Mouse (Mus musculus) thymus, postnatal 10 days (tissue): ENCODE measurements around the gene Syn1.

Experiments used
- DNase-seq, 2 experiments: peaks; one replicate each; pipeline ENCODE4 v3.0.0; 2021; ENCODE audit warnings: low spot score in 2 of 2

Gene Syn1

DNA sequence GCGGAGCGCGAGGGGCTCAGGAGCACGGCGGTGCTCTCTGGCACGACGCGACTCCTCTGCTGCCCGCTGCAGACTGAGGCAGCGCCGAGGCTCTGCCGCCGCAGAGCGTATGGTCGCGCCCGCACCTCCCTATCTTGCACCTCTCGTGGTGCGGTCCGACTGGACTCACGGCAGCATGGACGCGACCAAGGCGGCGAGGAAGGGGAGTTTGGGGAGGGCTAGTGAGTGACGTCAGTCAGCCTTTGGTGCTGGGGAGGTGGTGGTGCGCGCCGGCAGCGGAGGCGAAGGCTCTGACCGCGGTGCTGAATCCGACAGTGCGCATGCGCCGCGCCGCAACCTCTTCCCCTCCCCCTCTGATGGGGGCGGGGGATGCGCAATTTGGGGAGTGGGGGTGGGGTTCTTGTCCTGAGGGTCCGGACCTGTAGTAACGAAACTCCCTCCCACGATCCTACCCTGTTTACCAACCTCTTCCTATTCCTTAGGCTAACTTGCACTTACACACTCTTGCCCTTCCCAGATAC lies at the start of gene Syn1:
TSS of gene Syn1 (minus strand) at position 161 of the 521 bp plus-strand sequence.
- DNase-seq: peak; percentile 44 to 53

DNA sequence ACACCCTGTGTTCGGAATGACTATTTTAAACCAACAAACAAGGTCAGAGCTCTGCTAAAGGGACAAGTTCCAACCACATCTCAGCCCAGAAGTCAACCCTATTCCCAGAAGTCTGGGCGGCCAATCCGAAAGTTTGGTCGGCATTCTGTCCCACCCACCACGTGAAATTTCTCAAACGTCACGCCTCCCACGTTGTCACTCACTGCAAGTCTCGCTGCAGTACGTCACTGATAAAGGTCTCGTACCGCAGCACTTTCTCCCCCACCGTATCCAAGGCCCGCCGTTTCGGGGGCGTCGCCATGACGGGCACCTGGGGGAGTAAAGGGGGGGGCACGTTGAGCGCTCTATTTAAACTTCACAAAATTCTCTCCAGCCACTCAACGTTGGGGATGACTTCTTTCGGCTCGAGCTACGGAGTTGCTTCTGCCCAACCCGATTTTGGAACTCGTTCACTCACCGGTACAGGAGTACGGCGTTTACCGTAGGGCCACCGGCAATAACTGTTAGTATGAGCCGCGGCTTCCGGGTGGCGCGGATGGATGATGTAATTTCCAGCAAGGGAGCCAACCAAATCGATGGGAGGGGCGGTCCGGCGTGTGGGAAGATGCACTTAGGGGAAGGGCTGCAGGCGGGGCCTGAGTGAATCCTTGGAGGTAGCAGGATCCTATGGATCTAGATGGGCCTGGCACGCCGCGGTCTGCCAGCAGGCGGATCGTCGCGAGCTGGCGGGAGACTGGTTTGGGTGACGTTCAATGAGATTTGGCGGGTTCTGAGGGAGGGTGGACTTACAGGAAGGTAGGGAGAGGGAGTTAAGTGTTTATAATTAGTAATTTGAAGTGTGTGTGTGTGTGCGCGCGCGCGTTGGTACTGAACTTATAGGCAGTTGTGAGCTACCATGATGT lies 40.9 kb upstream of the Syn1 start, which contains the start of gene Uxt:
TSS of gene Uxt (minus strand) at position 541 of the 902 bp plus-strand sequence.
- peak; percentile 74 to 78 for DNase-seq

DNA sequence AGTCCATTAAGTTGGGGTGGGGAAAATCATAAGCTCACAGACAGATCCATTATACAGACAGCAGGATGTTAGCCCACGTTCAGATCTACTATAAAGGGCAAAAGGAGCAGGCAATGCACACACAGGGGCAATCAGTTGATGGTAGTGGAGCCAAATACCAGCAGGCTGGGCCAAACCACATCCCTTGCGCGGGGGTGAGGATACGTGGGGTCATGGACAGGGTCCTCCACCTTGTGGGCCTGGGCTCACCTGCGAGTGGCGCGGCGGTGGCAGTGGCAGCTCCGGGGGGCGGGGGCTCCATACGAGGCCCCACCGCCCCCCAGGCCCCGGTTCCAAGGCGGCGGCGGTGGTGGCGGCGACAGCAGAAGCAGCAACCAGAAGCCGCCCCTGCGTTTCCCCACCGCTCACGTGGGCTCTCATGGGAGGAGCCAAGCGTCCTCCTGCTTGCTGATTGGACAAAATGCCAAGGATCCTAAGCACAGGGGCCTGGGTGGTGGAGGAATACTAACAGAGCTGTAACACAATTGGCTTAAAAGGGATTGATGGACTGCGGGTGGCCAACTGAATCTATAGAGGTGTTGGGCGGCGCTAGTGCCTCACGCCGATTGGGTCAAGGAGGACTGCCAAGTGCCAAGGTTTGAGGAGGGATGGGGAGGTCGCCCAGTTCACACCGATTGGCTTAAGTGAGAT lies 29.5 kb upstream of the Syn1 start, which contains the start of gene Elk1:
TSS of gene Elk1 (minus strand) at position 418 of the 690 bp plus-strand sequence.
- DNase-seq: peak; percentile 71

DNA sequence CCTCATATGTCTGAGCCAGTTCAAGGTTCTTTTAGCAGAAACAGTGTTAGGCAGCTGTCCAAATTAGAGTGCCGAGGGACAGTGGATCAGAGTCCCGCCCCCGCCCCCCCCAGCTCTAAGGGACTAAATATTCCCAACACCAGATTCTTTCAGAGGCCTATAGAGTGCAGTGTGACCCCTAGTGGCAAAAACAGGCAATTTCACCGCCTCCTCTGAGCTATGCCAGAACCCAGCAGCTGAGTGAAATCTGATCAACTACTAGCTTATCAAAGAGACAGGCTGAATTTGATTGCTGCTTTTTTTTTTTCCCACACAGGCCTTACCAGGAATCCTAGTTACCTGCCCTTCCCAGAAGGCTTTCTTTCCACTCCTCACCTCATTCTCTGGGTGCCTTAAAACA lies 25.3 kb upstream of the Syn1 start:
- DNase-seq: peak in 1 of 2 experiments; percentile 22

DNA sequence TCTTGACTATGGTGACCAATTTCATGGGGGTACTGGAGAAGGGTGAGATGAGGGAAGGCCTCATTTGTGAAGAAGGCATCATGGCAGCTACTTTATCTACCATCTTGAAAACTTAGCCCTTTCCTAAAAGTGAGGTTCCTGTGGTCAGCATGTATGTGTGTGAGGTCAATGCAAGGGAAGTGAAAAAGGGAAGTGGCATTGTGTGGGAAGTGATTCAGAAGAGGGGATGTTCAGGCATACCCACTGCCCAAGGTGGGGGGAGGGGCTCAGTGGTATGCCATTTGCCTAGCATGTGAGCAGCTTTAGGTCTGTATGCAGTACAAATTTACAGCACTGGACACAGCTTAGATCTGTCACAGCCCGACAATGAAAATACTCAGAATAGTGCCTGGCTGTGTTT lies 11.2 kb upstream of the Syn1 start:
- no peak for DNase-seq

DNA sequence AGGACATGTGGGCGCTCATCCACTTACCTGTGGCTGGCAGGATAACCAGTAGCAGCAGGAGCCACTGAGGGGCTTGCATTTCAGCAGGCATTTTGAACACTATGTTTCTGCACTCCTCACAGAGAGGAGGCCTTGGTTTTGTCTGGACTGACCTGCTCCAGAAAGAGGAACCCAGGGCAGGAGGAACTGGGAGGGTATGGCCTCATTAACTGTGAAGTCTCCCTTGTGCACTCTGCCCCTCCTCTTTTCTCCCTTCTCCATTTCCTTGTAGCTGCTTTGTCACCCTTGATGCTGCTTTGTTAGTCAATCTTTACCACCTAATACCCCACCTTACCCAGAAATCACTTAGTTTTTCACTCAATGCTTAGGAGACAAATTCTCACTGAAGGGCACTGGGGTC lies 10.6 kb upstream of the Syn1 start, which contains the start of gene Cfp:
TSS of gene Cfp (minus strand) at position 192 of the 400 bp plus-strand sequence.
- no peak for DNase-seq

DNA sequence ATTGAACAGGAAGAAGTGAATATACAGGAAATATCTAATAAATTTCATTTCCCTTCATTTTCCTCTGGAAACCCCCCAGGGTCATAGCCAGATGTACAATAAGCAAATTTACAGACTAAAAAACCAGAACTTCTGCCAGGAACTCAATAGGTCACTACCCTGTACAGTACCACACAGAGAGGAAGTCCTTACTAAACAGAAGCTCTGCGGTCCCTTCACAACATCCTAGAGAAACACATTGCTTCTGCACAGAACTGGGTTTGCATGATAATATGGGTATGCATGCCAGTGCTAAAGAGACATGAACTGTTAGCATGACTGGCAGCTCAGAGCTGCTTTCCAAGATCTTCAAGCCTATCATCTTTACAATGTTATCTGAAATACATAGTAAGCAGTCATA lies 9.1 kb upstream of the Syn1 start:
- no peak for DNase-seq

DNA sequence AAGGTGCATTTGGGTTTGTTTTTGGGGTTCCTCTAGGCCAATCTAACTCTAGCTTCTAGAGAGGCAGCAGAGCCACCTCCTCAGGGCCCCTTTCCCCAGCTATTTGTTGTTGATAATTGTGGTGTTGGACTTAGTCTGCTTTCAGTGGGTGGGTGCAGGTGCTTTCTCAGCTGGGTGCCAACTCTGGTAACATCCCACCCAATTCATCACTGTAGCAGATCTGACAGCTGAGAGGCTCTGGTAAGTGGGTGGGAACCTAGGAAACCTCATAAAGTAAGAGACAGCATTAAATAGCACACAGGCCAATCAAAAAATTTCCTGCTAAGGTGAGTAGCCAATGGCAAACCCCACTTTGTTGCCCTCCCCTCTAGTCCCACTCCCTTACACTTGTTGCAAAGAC lies 4.2 kb upstream of the Syn1 start:
- DNase-seq: no peak

DNA sequence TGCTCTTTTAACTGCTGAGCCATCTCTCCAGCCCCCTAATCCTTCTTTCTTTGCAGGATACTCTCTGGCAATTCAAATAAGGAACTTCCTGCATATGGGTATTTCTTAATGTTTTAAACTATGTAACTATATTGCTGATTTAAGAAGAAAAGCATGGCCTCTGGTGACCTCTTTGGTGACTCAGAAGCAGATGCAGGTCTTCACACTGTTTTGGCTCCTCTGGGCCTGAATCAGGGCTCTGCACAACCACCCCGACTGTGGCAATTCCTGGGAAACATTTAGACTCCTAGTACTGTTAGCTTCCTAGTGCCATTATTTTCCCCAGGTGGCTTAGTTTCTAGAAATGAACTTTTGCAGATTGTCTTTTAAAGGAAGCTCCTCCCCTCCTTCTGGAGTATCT lies 2.7 kb upstream of the Syn1 start:
- no peak for DNase-seq

DNA sequence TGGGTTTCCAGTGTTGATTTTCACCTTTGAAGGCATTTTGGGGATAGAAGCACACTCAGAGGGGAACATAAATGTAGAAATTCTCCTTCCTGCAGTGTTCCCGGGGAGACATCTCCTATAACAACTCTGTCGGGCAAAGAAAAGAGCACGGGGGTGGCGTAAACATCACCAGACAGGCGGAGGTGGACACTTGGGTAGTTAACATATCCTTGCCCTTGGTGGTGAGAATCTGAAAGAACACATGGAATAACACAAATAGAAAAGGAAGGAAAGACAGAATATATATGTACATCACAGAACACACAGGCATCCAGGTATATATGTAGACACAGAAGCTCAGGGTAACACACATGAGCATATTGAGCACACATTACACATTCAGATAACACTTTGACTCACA lies 562 bp upstream of the Syn1 start:
- DNase-seq: no peak

DNA sequence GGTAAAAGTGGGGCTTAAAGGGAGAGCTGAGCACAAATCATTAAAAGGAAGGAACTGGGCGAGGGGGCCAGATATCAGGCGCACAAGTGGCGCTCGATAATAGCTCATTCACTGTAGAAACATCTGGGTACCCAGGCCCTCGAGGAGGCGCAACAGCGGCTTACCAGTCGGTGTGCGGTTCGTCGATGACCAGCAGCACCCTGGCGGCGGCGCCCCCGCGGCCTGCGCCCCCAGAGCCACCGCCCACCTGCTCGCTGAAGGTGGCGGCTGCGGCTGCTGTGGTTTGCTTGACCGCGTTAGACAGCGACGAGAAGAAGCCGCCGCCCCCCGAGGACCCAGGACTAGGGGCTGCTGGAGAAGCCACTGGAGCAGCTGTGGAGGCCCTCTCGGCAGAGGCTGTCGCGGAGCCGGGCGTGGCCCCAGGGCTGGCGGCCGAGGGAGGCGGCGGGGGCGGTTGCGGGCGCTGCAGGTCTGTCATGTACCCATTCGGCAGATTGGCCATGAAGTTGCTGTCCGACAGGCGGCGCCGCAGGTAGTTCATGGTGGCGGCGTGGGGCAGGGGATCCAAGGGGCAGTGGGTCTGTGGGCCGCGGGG lies 458 bp downstream of the Syn1 start:
- peak in 1 of 2 experiments; percentile 2 for DNase-seq

DNA sequence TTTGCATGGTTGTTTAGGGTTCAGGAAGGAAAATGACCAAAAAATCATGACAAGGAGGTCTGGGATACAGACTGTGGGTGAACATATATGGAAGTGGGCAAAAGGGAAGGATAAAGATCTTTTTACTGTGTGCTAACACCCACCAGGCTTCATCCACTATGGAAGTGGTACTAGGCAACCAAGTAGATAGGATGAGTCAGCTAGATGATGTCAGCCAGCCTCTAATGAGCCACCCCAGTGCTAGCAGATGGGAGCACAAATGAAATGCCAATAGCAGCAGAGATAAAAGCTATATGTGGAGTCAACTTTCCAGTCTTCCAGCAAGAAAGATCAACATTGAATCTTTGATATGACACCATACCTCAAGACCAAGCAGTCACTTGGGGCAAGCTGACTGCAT lies 5.7 kb downstream of the Syn1 start:
- DNase-seq: no peak

DNA sequence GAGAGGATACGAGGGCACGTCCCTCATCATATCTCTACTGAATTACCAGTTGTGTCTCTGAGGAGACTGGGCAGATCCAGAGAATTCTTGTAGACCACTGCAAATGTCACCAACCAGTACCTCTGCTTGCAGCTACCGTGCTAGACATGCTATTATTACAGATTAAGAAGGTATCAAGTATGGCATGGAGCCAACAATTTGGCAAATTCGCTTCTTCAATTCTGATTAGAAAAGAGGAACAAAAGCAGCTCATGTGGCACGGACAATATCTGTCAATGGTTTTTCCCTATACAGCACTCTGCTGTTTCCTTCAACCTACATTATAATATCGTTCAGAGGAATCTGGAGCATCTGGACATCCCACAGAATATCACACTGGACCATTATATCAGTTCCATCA lies 7.1 kb downstream of the Syn1 start:
- DNase-seq: no peak

DNA sequence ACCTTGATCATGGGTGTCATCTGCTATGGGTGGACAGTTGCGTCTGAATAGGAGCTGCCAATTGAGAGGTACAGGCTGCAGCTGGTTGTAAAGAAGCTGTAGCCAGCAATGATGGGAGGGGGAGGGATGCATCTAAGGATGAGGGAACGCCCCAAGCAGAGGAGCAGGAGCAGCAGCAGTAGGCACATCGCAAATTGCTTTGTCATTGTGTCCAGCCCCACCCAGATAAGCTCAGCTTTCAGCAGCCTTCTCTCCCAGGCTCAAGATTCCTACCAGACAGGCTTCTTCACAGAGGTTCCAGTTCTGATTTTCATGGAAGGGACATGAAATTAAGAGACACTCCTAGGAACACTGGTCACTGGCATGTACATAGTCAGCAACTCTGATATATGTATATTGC lies 10.7 kb downstream of the Syn1 start:
- DNase-seq: no peak

DNA sequence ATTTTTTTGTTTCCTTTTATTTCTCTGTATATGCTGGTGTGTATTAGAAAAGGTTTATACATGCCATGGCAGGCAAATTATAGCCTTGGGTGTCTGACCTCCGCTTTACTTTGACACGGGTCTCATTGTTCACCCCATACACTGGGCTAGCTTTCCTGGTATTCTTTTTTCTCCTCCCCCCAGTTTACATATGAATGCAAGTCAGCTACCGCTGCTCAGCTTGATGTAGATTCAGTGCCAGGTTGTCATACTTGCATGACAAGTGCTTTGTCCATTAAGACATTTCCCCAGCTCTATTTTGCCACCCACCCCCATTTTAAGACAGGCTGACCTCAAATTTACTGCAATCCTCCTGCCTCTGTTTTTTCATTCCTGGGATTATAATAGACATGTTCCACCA lies 45.6 kb downstream of the Syn1 start:
- no peak for DNase-seq

DNA sequence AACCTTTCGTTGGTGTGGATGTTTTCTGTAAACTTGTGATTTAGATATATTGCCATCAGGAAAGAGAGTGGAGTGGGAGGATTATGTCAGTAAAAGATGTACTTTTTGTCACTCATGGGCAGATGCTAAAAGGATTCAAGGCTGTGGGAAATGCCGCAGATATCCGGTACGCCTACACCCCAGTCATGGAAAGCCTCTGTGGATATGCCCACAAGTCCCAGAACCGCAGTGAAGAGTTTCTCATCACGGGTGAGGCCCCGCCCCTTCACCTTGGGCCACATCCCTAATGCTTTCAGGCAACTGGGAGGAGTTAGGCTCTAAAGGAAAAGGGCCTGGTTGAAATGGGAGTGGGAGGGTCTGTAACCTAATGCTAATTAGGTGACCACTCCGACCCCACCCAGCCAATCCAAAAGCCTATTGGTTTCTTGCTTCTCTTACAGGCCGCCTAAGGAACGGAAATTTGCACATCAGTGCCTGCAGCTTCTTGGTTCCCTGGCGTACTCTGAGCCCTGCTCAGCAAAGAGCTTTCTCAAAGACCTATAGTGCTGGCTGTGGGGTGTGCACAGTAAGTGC lies 47.8 kb downstream of the Syn1 start:
- DNase-seq: no peak

DNA sequence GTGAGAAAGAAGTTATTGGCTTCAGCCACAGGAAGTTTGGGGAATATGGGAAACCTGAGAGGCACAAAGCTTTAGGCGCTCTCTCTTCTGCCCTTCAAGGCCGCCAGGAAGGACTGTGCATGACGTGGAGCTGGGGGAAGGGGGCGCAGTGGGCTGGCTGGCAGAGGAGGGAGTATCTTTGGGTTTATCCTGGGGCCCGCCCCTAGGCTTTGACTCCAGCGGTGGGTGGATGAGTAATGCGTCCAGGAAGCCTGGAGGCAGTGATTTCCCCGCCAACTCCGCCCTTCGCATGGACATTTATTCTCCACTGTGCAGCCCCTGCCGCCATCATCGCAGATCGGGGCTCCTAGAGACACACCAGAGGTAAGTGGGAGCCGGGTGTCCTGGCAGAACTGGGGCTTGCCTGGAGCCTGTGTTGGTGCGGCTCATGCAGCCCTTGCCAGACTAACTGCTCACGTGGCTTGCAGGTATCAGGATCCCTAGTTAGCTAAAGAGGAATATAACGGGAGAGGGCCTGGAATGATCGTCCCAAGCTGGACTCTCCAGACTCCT lies 50.8 kb downstream of the Syn1 start, which contains the start of gene Timp1:
TSS of gene Timp1 (plus strand) at position 205 of the 552 bp plus-strand sequence.
- no peak for DNase-seq

DNA sequence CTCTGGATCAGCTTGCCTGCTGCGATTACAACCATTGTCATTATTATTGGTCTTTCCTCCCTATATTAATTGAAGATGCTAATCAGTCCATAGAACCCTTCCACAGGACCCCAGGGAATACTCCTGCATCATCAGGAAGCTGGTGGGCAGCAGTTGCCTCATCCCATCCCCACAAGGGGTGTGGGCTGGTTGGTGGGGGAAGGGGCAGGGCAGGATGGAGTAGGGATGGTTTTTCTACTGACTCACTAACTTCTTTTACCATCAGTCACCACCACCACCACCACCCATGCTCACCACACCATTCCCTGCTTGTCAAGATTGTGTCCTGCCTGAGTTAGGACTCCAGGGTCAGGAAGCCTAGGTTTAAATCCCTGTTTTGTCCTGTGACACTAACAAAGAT lies 51.6 kb downstream of the Syn1 start:
- DNase-seq: no peak

DNA sequence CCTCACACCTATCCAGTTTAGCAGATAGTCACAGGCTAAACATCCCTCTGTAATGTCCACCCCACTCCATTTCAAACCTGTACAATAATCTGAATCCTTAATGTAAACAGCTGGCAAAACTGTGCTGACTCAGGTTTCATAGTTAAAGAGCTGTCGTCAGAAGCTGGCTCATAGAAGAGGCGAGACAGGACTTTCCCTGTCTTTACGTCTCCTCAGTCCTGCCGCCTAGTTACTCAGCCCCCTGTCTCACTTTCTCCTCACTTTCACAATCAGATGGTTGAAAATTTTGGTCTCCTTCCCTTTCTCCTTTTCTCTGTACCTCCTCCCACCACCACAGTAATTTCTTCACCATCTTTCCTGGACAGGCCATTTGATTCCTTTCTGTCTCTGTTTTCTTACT lies 52.7 kb downstream of the Syn1 start:
- DNase-seq: no peak

DNA sequence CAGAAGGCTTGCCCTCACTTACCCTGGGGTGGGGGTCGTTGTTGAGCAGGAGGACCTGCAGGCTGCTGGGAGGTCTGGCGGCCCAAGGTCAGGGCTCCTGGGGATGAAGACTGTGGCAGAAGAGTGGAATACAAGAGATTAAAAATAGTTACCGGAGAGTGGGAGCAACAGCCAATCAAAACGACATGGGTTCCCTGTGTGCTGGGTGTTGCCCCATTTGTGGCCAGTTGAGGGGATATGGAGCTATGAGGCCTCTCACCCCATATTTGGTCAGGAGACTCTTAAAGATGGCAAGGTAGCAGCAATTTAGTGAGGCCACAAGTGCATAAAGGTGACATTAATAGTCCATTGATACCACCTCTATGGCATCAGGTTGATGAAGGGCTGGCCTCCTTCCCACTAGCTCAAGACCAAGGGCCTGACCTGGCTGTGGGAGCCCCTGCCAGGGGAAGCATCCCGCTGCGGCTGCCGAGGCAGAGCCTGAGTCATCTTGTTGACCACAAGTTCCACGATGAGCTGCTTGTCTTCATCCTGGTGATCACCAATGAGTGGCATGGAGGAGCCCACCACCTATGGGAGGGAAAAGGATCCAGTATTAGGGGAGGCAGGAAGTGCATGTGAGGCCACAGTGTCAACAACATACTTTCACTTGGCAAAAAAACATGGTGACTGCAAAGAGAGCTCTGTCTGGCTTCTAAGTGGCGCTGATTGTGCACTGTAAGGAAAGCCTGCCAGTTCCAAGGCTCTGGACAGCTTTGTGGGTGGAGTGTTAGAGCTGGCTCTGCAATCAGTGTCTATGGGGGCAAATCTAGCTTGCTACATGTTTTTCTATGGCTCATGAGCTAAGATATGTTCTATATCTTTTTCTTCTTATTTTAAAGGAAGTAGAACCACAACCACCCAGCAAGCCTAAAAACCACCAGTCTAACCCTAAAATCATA lies 57.4 kb downstream of the Syn1 start:
- DNase-seq: no peak
